Mouse (Mus musculus) embryonic stem cell, embryonic (primary cell): ENCODE measurements at regions not wholly inside any gene's neighbourhood (a gene's known extent, or its start where the extent isn't known, plus 50 kb on each side); places are given as distances from the start of the nearest gene placed in this dataset.

Experiments used
- CTCF ChIA-PET, 4 experiments: fragments of 300-600 bp in 2 of 4; fragments of 350-600 bp in 2 of 4; sonication (Branson Sonifier 250); formaldehyde crosslinking; loops; one replicate each; lab custom pipeline; 2022; ENCODE audit warnings: inconsistent platforms in 2 of 4; lab: Charles Lee
- POLR2A ChIA-PET, 4 experiments: fragments of 300-600 bp in 2 of 4; fragments of 350-600 bp in 2 of 4; sonication (Branson Sonifier 250); formaldehyde crosslinking; loops; one replicate each; lab custom pipeline; 2022; ENCODE audit warnings: antibody characterized with exemption in 4 of 4, inconsistent platforms in 1 of 4; lab: Charles Lee

DNA sequence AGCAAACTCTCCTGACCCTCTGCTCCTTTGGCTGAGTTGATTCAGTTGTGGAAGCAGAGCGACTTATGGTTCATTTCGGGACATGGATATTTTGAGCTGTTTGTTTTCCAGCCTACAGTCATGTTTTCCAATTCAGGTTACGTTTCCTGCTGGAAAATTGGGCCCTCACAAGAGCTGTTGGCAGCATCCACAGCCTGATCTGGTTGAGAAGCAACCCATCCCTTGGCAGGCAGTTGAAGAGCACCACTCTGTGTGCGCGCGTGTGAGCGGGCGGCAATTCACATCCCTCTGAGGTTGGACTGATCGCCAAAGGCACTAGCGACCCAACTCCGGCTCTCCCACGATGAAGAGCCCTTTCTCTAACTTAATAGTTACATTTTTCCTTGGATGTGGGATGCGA is 457.1 kb downstream of the Tmem38b start:
- ChIA-PET POLR2A (interaction anchor here in 1 of 4 experiments (0.6 kb wide), 1 partner anchor 249 kb away, joined by 4 read pairs; no protein-coding TSS in a partner anchor), CTCF (no interaction called here)

GRCm38 (mm10) chr4:54313804-54314203 is 488.0 kb downstream of the Tmem38b start:
- CTCF ChIA-PET = no interaction called here
- POLR2A ChIA-PET = no interaction called here

DNA sequence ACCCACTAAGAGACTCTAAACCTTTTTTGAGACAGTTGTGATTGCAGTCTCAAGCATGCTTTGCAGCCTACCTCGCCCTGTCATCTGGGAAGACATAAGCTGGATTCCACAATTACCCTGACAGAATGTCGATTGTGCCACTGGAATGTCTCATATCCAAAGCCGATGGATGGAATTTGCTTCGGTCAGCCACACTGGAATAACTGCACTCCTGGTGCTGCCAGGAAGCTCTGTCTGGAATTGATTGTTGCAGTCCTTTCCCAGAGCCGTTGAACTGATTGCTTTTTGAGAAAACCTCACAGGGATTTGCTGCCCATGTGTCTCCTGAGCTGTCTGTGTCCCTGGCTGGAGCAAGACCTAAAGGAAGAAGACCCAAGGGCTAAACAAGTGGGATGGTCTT is 499.0 kb downstream of the Tmem38b start:
- CTCF ChIA-PET = interaction anchor here in 1 of 4 experiments (1.1 kb wide), 1 partner anchor 394 kb away, joined by 4 read pairs; no protein-coding TSS in a partner anchor
- POLR2A ChIA-PET = no interaction called here

- ChIA-PET POLR2A (no interaction called here), CTCF (interaction anchor here (0.5 to 1.4 kb wide), 7 partner anchors 16 to 912 kb away, joined by 3 to 5 read pairs (median 3); no protein-coding TSS in a partner anchor)
Measured at GRCm38 (mm10) chr4:54328273-54328672, 502.4 kb downstream of the Tmem38b start.

- ChIA-PET POLR2A (interaction anchor here in 1 of 4 experiments (0.9 kb wide), 1 partner anchor 879 kb away, joined by 4 read pairs; no protein-coding TSS in a partner anchor), CTCF (interaction anchor here (0.5 to 1.4 kb wide), 7 partner anchors 16 to 912 kb away, joined by 3 to 5 read pairs (median 3); no protein-coding TSS in a partner anchor)
Measured at GRCm38 (mm10) chr4:54328711-54329427, 503.0 kb downstream of the Tmem38b start.

GRCm38 (mm10) chr4:54330686-54331085 is 504.8 kb downstream of the Tmem38b start:
- POLR2A ChIA-PET = interaction anchor here in 1 of 4 experiments (0.7 kb wide), 1 partner anchor 169 kb away, joined by 3 read pairs; no protein-coding TSS in a partner anchor
- CTCF ChIA-PET = interaction anchor here in 1 of 4 experiments (0.7 kb wide), 1 partner anchor 499 kb away, joined by 3 read pairs; no protein-coding TSS in a partner anchor

DNA sequence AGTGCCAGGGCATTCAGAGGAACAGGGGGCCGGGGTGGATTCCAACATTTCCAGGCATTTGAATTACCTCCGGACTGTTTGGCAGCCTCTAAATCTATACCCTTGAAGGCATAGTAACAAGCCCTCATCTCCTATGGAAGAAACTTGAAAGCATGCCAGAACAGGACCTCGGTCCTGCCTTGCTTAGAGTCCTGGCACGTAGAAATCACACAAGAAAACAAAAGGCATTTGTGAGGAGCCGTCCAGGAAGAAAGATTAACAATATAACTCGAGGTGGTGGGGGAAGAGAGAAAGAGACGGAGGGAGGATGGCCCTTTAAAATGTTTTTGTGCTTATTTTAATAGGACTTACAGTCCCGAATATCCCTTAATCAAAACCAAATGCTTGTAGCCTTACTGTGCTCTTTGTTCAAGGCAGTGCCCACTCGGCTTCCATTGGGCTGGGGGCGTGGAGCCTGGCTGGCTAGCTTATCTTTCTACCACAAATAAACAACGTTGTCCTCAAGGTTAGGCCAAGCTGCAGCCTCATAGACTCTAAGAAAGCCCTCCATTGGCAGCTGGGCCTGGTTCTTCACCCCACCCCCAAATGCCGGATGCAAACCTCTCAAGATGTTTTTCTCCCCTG is 505.9 kb downstream of the Tmem38b start:
- ChIA-PET CTCF (no interaction called here), POLR2A (no interaction called here)

DNA sequence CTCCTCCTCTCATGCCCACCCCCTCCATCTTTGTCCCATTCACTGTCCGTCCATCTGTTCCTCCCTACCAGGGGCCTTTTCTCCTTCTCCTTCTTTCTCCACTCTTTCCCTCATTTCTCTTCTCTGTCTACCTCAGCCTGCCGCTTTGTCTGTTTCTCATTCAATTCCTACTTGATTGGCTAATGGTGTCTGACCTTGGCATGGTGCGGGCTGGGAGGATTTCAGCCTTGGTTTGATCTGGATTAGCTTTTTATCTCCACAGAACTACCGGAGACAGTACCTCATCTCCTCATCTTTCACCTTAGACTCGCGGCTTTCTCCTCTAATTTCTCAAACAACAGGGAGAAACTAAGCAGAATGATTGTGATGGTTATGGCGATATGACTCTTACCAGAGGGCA is 506.4 kb downstream of the Tmem38b start:
- ChIA-PET POLR2A (no interaction called here), CTCF (no interaction called here)

- CTCF ChIA-PET = no interaction called here
- POLR2A ChIA-PET = no interaction called here
Measured at GRCm38 (mm10) chr4:54338556-54338955, 512.7 kb downstream of the Tmem38b start.

DNA sequence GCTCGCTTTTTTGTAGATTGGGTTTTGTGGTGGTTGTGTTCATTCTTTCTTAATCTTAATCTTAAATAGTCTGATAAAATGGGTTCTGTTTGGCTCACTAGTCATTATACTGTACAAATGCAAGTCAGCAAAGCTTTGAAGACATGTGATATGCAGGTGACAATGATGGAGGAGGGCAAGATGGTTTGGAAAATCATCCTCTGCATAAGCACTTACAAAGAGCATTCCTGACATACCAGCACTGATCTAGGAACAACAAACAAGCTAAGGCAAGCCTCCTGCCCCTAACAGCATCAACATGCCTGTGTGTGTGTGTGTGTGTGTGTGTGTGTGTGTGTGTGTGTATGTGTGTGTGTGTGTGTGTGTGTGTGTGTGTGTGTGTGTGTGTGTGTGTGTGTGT is 514.3 kb downstream of the Tmem38b start:
- CTCF ChIA-PET = no interaction called here
- POLR2A ChIA-PET = interaction anchor here in 1 of 4 experiments (0.6 kb wide), 1 partner anchor 80 kb away, joined by 3 read pairs; no protein-coding TSS in a partner anchor

DNA sequence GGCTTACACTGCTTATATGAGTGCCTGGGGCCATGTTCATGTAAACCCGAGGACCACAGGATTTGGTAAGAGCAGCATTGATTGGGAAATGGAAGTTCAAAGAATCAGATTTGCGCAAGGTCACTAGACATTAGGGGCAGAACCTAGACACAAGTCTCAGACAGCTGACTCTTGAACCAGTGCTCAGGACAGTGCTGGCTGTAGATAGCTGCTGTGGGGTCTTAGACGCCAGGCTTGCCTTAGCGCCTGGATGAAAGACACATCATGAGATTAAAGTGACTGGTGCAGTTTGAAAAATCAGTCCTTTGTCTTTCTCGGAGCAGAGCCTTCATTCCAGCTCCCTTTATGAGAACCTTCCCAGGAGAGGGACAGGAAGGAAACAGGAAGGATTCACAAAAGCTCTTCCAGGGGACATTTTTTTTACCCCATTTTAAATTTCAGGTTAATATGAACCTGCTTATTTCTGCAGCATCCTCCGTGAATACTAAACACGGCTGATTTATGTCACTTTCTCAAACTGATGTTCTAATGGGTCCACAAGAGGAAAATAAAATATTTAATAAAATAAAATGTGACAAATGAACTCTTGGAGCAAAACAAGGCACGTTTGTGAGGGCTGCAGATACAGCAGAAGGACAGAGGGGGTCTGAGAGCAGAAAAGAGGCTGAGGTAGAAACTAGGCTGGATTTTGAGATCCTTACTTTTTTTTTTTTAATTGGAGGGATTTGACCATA is 528.0 kb downstream of the Tmem38b start:
- ChIA-PET POLR2A (no interaction called here), CTCF (no interaction called here)

- ChIA-PET CTCF (no interaction called here), POLR2A (no interaction called here)
Measured at GRCm38 (mm10) chr4:54354391-54354726, 528.5 kb downstream of the Tmem38b start.

- ChIA-PET CTCF (no interaction called here), POLR2A (interaction anchor here in 1 of 4 experiments (0.6 kb wide), 1 partner anchor 635 kb away, joined by 6 read pairs; no protein-coding TSS in a partner anchor)
Measured at GRCm38 (mm10) chr4:54355381-54356040, 529.7 kb downstream of the Tmem38b start.

DNA sequence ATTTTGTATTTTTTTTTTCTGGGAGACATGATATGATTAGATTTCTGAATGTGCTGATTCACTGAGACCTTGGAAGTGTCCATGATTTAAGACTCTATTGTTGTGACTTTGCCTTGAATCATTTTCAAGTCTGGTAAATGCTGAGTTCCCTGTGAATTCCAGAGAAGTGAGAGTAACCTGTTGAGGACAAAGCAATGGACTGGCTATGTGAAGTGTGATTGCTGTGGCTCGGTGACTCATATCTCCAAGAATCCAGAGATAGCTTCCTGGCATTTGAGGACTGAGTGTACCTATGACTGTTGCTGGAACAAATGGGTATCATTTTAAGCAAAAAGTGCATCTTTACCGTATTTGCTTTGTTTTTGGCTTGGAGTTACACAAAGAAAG is 530.2 kb downstream of the Tmem38b start:
- CTCF ChIA-PET = no interaction called here
- POLR2A ChIA-PET = no interaction called here

DNA sequence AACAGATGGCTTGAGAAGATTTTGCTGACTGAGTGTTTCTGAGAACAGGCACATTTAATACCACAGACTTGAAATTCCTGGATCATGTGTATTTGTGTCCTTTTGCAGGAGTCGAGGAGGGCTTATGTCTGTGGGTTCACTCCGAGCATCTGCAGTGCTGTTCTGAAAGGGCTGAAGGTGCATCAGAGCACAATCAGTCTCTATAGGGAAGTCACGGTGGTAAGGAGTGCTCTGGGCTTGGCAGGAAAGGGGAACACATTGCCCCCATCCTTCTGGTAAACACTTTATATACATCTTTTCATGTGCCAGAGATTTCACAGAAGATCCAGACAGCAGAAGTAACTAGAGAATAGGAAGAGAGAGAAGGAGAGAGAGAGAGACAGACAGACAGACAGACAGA is 545.1 kb downstream of the Tmem38b start:
- ChIA-PET POLR2A (no interaction called here), CTCF (no interaction called here)

DNA sequence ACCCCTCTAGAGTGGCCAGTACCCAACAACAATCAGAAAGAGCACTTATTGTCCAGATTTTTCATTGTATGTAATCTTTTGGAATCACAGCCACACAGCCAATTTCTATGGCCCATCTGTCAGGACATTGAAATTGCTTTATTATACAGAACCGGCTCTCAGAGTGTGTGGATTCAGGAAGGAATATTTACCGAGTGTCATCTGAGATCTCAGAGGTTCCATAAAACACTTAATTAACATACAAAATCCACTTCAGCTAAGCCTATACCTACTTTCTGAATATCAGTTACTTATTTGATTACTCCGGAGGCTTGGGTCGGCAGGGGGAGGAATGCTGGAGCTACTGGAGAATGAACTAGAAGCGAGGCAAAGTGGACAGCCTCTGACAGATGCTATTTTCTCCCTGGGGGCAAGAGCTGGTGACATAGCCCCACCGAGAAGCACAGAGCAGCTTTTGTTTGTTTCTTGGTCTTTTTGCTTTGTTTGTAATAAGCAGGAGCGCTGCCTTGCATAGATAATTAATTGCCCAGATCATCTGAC is 545.6 kb downstream of the Tmem38b start:
- POLR2A ChIA-PET = no interaction called here
- CTCF ChIA-PET = no interaction called here

- ChIA-PET CTCF (interaction anchor here in 1 of 4 experiments (0.6 kb wide), 1 partner anchor 198 kb away, joined by 4 read pairs; no protein-coding TSS in a partner anchor), POLR2A (interaction anchor here in 1 of 4 experiments (0.7 kb wide), 1 partner anchor 716 kb away, joined by 5 read pairs; no protein-coding TSS in a partner anchor)
Measured at GRCm38 (mm10) chr4:54373606-54374005, 547.8 kb downstream of the Tmem38b start.

GRCm38 (mm10) chr4:54374457-54374856 is 548.6 kb downstream of the Tmem38b start:
- ChIA-PET CTCF (interaction anchor here in 1 of 4 experiments (0.6 kb wide), 1 partner anchor 459 kb away, joined by 3 read pairs; no protein-coding TSS in a partner anchor), POLR2A (interaction anchor here in 1 of 4 experiments (0.5 kb wide), 1 partner anchor 302 kb away, joined by 3 read pairs; no protein-coding TSS in a partner anchor)

- ChIA-PET POLR2A (no interaction called here), CTCF (no interaction called here)
Measured at GRCm38 (mm10) chr4:54387460-54387859, 557.4 kb upstream of the Zfp462 start.
